Mouse (Mus musculus) urinary bladder, postnatal 14 days (tissue): ENCODE data around the gene Heatr3.
"Not testable (repeated sequence)": the region's sequence is repeated elsewhere in the genome, so short reads cannot be mapped to it uniquely, and the experiment has no call there.

Experiments
- DNase-seq: peaks from one replicate; pipeline ENCODE4 v3.0.0; 2021; ENCODE audit warnings: low spot score

The Heatr3 gene

DNA sequence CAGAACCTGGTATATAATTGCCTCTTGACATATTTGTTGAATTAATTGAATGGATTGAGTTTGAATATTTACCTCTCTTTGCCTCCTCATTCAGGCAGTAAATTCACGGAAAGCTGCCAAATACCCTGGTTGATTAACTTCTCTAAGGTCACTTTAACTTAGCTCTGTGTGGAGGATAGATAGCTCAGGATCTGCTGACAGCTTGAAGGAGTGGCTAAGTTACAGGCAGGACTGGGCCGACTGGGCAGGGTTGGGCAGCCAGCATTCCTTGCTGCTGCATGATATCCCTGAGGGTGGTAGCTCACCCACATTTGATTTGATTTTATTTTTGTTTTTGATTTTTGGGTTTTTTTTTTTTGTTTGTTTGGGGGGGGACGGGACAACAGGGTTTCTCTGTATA lies 59.7 kb downstream of the Heatr3 start:
- DNase-seq = no peak

DNA sequence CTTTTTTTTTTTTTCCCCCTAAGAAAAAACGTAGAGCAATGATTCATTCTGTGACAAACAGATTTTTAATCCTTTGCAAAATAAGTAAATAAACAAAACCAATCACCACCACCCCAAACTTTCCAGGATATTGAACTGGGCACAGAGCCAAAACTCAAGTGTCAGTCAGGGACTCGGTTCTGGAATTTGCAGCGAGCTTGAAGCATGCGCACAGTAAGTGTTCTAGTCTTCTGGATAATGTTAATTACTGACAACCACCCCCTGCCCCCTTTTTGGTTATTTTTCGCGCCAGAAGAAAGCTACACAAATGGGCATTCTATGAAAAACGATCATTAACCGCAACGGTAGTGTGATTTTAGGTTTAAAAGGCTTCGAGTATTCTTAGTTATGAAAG lies 60.9 kb downstream of the Heatr3 start:
- peak; percentile 22 for DNase-seq

GRCm38 (mm10) chr8:88198945-88199571 lies 61.4 kb downstream of the Heatr3 start, which contains the start of gene Tent4b:
Tent4b (plus strand) TSS chr8:88199213.
- peak; percentile 93 for DNase-seq

- peak; percentile 34 for DNase-seq
These were observed 62.3 kb downstream of the Heatr3 start for GRCm38 (mm10) chr8:88199700-88200601.

GRCm38 (mm10) chr8:88200724-88201495 lies 63.3 kb downstream of the Heatr3 start:
- peak; percentile 10 for DNase-seq

GRCm38 (mm10) chr8:88201641-88202040 lies 64.0 kb downstream of the Heatr3 start:
- DNase-seq = no peak

DNA sequence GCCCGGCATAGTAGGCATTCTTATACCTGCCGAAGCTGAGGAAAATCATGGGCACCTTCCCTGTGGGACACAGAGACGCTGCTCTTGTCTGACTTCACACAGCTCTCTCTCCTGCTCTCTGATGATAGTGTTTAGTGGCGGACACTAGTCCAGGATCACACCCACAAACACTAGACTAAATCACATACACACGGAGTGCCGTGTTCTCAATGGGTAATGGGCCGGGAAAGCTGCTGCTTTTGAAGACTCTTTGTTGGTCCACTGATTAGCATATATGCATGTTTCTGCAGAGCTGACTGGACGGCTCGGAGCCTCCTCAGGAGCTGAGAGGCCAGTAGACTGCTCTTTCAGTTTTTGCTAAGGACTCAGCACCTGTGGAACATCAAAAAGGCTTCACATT lies 68.4 kb downstream of the Heatr3 start:
- no peak for DNase-seq

GRCm38 (mm10) chr8:88207121-88207821 lies 69.6 kb downstream of the Heatr3 start:
- DNase-seq = no peak

- DNase-seq = not testable (repeated sequence)
These were observed 72.5 kb downstream of the Heatr3 start for GRCm38 (mm10) chr8:88209930-88210827.

DNA sequence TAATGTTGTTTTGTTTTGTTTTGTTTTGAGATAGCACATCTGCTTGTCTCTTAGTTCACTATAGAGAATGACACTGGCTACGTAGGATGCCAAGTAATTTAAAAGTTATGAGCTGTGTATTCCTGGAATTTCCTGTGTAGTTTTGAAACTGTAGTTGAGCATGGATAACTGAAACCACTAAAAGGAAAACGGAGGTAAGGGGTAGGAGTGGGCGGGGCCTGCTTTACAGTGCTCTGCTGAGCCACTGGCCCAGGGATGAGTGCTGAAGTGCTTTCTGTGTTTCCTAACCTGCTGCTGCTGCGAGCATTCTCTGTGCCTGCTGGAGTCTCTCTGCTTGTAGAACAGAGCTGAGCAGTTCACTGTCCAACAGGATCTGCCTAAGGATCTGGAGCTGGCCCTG lies 83.7 kb downstream of the Heatr3 start:
- no peak for DNase-seq
